Mouse (Mus musculus) T-helper 2 cell (primary cell): Measurements from ENCODE around the gene Slc9a3r1.

Experiments used
- in situ Hi-C: fragments of 300-600 bp; cut with MboI, MseI; formaldehyde crosslinking; loops from one replicate; pipeline ENCODE4 v1.15.1; 2025; ENCODE audit warnings: high pct_unique_total_duplicates

Slc9a3r1 gene

DNA sequence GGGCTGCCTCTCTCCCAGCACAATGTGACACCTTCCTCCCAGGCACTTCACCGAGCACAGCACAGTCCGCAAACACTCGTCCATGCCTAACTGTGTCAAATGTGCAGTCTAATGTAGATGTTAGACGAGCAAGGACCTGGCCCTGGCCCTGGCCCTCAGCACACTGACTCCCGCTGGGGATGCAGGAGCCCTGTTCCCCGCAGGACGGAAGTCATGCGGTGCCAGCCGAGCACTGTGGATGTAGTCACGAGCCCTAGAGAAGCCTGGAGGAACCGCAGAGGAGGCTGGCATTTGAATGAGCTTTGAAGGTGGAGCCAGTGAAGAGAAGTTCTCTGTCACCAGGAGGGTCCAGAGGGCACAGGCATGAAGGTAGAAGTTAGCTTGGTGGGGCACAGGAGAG is 60.3 kb downstream of the Slc9a3r1 start:
- in situ Hi-C loops = no loop called here

DNA sequence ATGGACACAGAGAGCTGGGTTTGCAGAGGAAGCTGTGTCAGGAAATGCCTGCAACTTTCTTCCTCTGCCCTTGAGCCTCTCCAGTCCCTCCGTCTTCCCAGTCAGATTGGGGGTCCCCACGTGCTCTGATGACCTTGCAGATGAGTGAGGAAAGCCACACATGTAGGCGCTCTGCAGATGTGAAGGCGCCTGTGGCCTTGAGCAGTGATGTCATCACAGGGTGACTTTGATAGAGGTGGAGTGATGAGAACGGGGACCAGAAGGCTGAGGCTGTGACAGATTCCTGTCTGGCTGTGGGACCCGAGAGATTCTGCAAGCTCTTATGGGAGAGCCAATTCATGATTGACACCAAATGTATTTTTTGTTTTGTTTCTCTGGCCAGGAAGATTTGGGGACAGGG is 60.7 kb downstream of the Slc9a3r1 start:
- in situ Hi-C loops = no loop called here

DNA sequence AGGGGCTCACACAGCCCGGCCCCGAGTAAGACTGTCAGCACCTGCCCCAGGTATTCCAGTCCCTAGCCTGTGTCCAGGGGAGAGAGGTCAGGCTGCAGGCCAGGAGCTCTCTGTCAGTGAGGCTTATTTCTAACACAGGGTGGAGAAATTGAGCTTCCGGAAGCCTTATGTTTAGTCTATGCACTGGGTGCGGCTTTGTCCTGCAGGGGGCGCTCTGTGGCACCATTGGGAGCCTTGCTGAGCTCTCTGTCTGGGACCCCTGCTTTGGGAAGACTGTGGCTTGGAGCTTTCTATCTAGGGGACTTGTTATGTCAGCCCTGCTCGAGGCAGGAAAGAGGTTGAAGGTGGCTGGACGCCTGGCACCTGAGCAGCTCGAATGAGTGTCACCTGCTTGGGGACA is 61.7 kb downstream of the Slc9a3r1 start:
- in situ Hi-C loops = no loop called here

GRCm38 (mm10) chr11:115225301-115225700 is 62.2 kb downstream of the Slc9a3r1 start:
- in situ Hi-C loops = no loop called here

DNA sequence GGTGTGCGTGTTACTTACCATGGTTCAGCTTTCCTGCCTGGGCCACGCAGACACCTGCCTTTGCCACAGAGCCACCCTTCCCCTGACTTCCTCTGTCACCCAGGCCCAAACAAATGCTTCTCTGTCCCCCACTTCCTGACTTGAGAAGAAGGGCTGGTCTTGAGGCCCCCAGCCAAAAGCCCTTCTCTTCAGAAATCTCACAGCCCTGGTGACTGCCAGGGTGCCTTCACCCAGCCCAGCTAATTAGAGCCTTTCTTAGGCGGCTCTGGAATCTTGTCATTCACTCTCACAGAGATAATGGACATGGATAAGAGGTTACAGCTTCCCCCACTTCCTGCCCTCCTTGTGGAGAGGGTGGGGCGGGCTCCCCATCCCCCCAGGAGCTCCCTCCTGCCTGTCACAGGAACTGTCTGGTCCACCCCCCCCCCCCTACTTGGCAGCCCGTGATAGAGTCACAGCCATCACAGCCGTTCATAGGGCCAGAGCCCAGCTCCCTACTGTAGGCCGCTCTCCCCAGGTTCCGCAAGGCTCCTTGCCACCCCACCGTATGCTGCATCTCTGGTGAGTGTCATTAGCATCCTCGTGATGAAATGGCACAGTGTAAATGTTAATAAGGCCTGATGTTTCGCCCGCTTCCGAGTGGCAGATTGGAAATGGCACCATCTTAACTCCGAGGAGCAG is 63.8 kb downstream of the Slc9a3r1 start:
- in situ Hi-C loops = no loop called here

DNA sequence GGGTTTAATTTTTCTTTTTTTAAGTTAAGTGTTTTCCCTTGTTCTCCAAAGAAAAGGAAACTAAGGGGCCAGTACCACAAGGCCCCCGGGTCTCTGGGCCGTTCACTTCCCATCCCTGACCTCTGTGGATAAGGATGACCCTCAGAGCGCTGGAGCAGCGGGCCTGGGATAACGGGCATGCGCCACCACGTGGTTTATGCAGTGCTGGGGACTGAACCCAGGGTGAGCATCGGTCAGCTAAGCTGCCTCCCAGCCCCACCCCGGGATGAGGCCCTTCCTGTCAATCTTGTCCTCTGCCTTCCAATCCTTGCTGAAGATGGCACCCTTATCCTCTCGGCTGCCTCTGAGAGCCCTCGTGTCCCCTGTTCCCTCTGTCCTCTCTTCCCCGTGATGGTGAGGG is 64.5 kb downstream of the Slc9a3r1 start:
- in situ Hi-C loops = no loop called here

GRCm38 (mm10) chr11:115228430-115228829 is 65.3 kb downstream of the Slc9a3r1 start:
- in situ Hi-C loops = no loop called here

GRCm38 (mm10) chr11:115229021-115229930 is 66.1 kb downstream of the Slc9a3r1 start:
- in situ Hi-C loops = no loop called here
